ENCODE assay signal across 8 mouse cellular contexts in the genomic region with DNA sequence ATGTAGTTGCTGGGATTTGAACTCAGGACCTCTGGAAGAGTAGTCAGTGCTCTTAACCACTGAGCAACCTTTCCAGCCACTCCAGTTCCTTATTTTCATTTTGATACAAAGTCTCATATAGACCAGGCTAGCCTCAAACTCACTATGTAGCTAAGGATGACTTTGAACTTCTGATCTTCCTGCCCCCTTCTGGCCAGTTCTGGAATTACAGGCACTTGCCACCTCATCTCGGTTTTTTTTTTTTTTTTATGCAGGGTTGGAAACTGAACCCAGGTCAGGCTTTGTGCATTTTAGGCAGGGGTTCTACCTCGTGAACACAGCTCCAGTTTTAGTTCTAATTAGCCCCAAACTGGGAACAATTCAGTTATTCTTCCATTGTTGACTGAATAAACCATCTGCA. TPM values are rescaled to one million over a fixed set of nuclear protein-coding genes. Genes with fewer than 3 reads are reported as not detected.
DNase-seq lines count a peak whose midpoint lies in the region; ATAC-seq and TF ChIP-seq lines count a peak whose summit lies in the region.

No protein-coding gene starts in this region.

- H3K27me3 ChIP-seq in hindbrain, embryonic 11.5 days (ENCODE audit: control insufficient read depth, insufficient read depth, low read length) = no peaks in the 10 kb centered on the region
- H3K27me3 ChIP-seq in hindbrain, embryonic 12.5 days = no peaks in the 10 kb centered on the region
- no peaks in the 10 kb centered on the region for H3K27me3 ChIP-seq in embryonic facial prominence, embryonic 10.5 days (replicated peaks; ENCODE audit: low read depth, poor library complexity, severe bottlenecking)
- no peaks in the 10 kb centered on the region for H3K27me3 ChIP-seq in liver, embryonic 15.5 days
- no peaks in the 10 kb centered on the region for H3K27me3 ChIP-seq in testis, adult 2 months (ENCODE audit: control insufficient read depth, insufficient read depth, low read length)
- no peaks in the 10 kb centered on the region for H3K27me3 ChIP-seq in midbrain, embryonic 10.5 days (ENCODE audit: low read depth, poor library complexity, severe bottlenecking)

- no peak overlapping the region for H3K4me3 ChIP-seq in hindbrain, embryonic 11.5 days (ENCODE audit: low read depth, low read length)
- no peak overlapping the region for H3K4me3 ChIP-seq in hindbrain, embryonic 12.5 days
- H3K4me3 ChIP-seq in ES-E14 (ENCODE audit: insufficient read depth in 1 of 2, low read depth in 1 of 2, low read length in 2 of 2, poor library complexity in 1 of 2, severe bottlenecking in 1 of 2) = no peak overlapping the region
- no peak overlapping the region for H3K4me3 ChIP-seq in embryonic facial prominence, embryonic 10.5 days
- H3K4me3 ChIP-seq in liver, embryonic 15.5 days (replicated peaks) = no peak overlapping the region
- H3K4me3 ChIP-seq in testis, adult 2 months (ENCODE audit: control insufficient read depth, low read depth, low read length) = no peak overlapping the region
- no peak overlapping the region for H3K4me3 ChIP-seq in midbrain, embryonic 10.5 days

- peak; percentile 63 for DNase-seq in hindbrain, embryonic 11.5 days (ENCODE audit: low spot score)
- DNase-seq in 416B (ENCODE audit: low read depth) = peak; percentile 79
- no peak for DNase-seq in ES-E14 (ENCODE audit: low read depth, low spot score)
- DNase-seq in embryonic facial prominence, embryonic 10.5 days (ENCODE audit: low spot score) = peak; percentile 40
- DNase-seq in midbrain, embryonic 10.5 days (ENCODE audit: low spot score) = no peak

- H3K9me3 ChIP-seq in hindbrain, embryonic 11.5 days (ENCODE audit: control insufficient read depth, low read length) = no peaks in the 10 kb centered on the region
- H3K9me3 ChIP-seq in hindbrain, embryonic 12.5 days (replicated peaks) = no peaks in the 10 kb centered on the region
- no peaks in the 10 kb centered on the region for H3K9me3 ChIP-seq in ES-E14 (ENCODE audit: control insufficient read depth, insufficient read depth, low read depth, low read length)
- no peaks in the 10 kb centered on the region for H3K9me3 ChIP-seq in embryonic facial prominence, embryonic 10.5 days
- H3K9me3 ChIP-seq in liver, embryonic 15.5 days (replicated peaks) = no peaks in the 10 kb centered on the region
- H3K9me3 ChIP-seq in midbrain, embryonic 10.5 days (replicated peaks) = no peaks in the 10 kb centered on the region

- no peak overlapping the region for H3K4me2 ChIP-seq in hindbrain, embryonic 11.5 days (replicated peaks; ENCODE audit: low read depth, low read length)
- H3K4me2 ChIP-seq in hindbrain, embryonic 12.5 days (replicated peaks) = no peak overlapping the region
- peak overlapping the region; percentile 44 for H3K4me2 ChIP-seq in liver, embryonic 15.5 days

- no peak overlapping the region for H3K27ac ChIP-seq in hindbrain, embryonic 11.5 days (ENCODE audit: low read depth, low read length)
- no peak overlapping the region for H3K27ac ChIP-seq in hindbrain, embryonic 12.5 days
- no peak overlapping the region for H3K27ac ChIP-seq in ES-E14 (ENCODE audit: insufficient read depth, low read depth, low read length, poor library complexity, severe bottlenecking)
- no peak overlapping the region for H3K27ac ChIP-seq in embryonic facial prominence, embryonic 10.5 days (replicated peaks)
- H3K27ac ChIP-seq in liver, embryonic 15.5 days (replicated peaks) = no peak overlapping the region
- H3K27ac ChIP-seq in testis, adult 2 months (ENCODE audit: control insufficient read depth, insufficient read depth, low read depth, low read length) = no peak overlapping the region
- no peak overlapping the region for H3K27ac ChIP-seq in midbrain, embryonic 10.5 days (replicated peaks)

- TF ChIP-seq POLR2A in testis, adult 2 months (IDR thresholded peaks at IDR 0.05; ENCODE audit: control insufficient read depth, low read depth, low read length) = no peak

- 30% methylated on average over 2 of the region's 2 CpGs for WGBS in hindbrain, embryonic 11.5 days
- 22% methylated on average over 2 of the region's 2 CpGs for WGBS in hindbrain, embryonic 12.5 days
- 26% methylated on average over 2 of the region's 2 CpGs for WGBS in embryonic facial prominence, embryonic 10.5 days
- WGBS in liver, embryonic 15.5 days (ENCODE audit: insufficient replicate concordance) = 6% methylated on average over 2 of the region's 2 CpGs
- WGBS in midbrain, embryonic 10.5 days = 26% methylated on average over 2 of the region's 2 CpGs

- in situ Hi-C loops in ES-E14 (cut with MboI; ENCODE audit: low sequenced_read_pairs in 2 of 2, unreplicated experiment in 2 of 2) = no loop called here

- H3K9ac ChIP-seq in hindbrain, embryonic 11.5 days (ENCODE audit: low read depth, low read length) = no peak overlapping the region
- H3K9ac ChIP-seq in hindbrain, embryonic 12.5 days = no peak overlapping the region
- H3K9ac ChIP-seq in ES-E14 (ENCODE audit: insufficient read depth, low read depth, low read length, poor library complexity, severe bottlenecking) = no peak overlapping the region
- no peak overlapping the region for H3K9ac ChIP-seq in liver, embryonic 15.5 days

- TF ChIP-seq CTCF in testis, adult 2 months (IDR thresholded peaks at IDR 0.05; ENCODE audit: control insufficient read depth, insufficient read depth, insufficient replicate concordance, low read depth, low read length) = peak; percentile 9; the same call in 1 of the 2 replicates

- H3K4me1 ChIP-seq in hindbrain, embryonic 11.5 days (replicated peaks; ENCODE audit: control insufficient read depth, insufficient read depth, low read length) = no peaks in the 10 kb centered on the region
- H3K4me1 ChIP-seq in hindbrain, embryonic 12.5 days = peaks cover 8% of the 10 kb centered on the region
- peaks cover 3 to 17% of the 10 kb centered on the region in 2 experiments for H3K4me1 ChIP-seq in ES-E14 (ENCODE audit: control insufficient read depth in 2 of 2, insufficient read depth in 2 of 2, low read length in 2 of 2, poor library complexity in 1 of 2)
- H3K4me1 ChIP-seq in embryonic facial prominence, embryonic 10.5 days = peaks cover 39% of the 10 kb centered on the region
- peaks cover 17% of the 10 kb centered on the region for H3K4me1 ChIP-seq in liver, embryonic 15.5 days (replicated peaks)
- peaks cover 18% of the 10 kb centered on the region for H3K4me1 ChIP-seq in testis, adult 2 months (ENCODE audit: control insufficient read depth, insufficient read depth, low read length)
- peaks cover 22% of the 10 kb centered on the region for H3K4me1 ChIP-seq in midbrain, embryonic 10.5 days

- no peak for ATAC-seq in hindbrain, embryonic 11.5 days (ENCODE audit: low FRiP score)
- no peak for ATAC-seq in hindbrain, embryonic 12.5 days (ENCODE audit: low FRiP score)
- ATAC-seq in liver, embryonic 15.5 days (ENCODE audit: insufficient read depth) = no peak

- no peaks in the 10 kb centered on the region for H3K36me3 ChIP-seq in hindbrain, embryonic 11.5 days (ENCODE audit: control insufficient read depth, insufficient read depth, low read length)
- H3K36me3 ChIP-seq in hindbrain, embryonic 12.5 days = no peaks in the 10 kb centered on the region; the same call in 1 of the 2 replicates
- H3K36me3 ChIP-seq in ES-E14 (ENCODE audit: control insufficient read depth, insufficient read depth, low read length, poor library complexity, severe bottlenecking) = no peaks in the 10 kb centered on the region
- H3K36me3 ChIP-seq in embryonic facial prominence, embryonic 10.5 days (replicated peaks) = no peaks in the 10 kb centered on the region; the same call in 1 of the 2 replicates
- H3K36me3 ChIP-seq in liver, embryonic 15.5 days (replicated peaks) = peaks cover 3% of the 10 kb centered on the region; the same call in 1 of the 2 replicates
- H3K36me3 ChIP-seq in testis, adult 2 months (ENCODE audit: control insufficient read depth, insufficient read depth, low read length) = no peaks in the 10 kb centered on the region
- H3K36me3 ChIP-seq in midbrain, embryonic 10.5 days = 0 out of 2 replicates have a peak, but pooled peaks cover 3% of the 10 kb centered on the region

RNA-seq across cellular contexts. Expression of gene Tmbim6, which starts 23.1 kb away (rescaled TPM):
- polyA plus RNA-seq in hindbrain, embryonic 11.5 days (2014; fragmentation: Nextera tagmentation; extraction: Ambion mirVana) = 212 and 224 TPM in 2 replicates
- 271 and 274 TPM in 2 replicates for polyA plus RNA-seq in hindbrain, embryonic 12.5 days (2016; fragmentation: Nextera tagmentation; extraction: Ambion mirVana)
- total RNA-seq in ES-E14 (2012; rRNA removed) = 436 and 550 TPM in 2 replicates
- 262 and 273 TPM in 2 replicates for polyA plus RNA-seq in embryonic facial prominence, embryonic 10.5 days (2016; fragmentation: Nextera tagmentation; extraction: Ambion mirVana)
- polyA plus RNA-seq in liver, embryonic 15.5 days (2015; fragmentation: Nextera tagmentation; extraction: Ambion mirVana) = 278 and 304 TPM in 2 replicates
- polyA plus RNA-seq in testis, adult 2 months (2012; rRNA removed) = 734 and 786 TPM in 2 replicates
- polyA plus RNA-seq in midbrain, embryonic 10.5 days (2016; fragmentation: Nextera tagmentation; extraction: Ambion mirVana) = 288 and 305 TPM in 2 replicates

RNA-seq across cellular contexts. Expression of gene Nckap5l, which starts 41.8 kb away (rescaled TPM):
- 9.3 and 10.2 TPM in 2 replicates for polyA plus RNA-seq in hindbrain, embryonic 11.5 days (2014; fragmentation: Nextera tagmentation; extraction: Ambion mirVana)
- polyA plus RNA-seq in hindbrain, embryonic 12.5 days (2016; fragmentation: Nextera tagmentation; extraction: Ambion mirVana) = 14.9 and 16.1 TPM in 2 replicates
- 5.9 and 6.3 TPM in 2 replicates for total RNA-seq in ES-E14 (2012; rRNA removed)
- polyA plus RNA-seq in embryonic facial prominence, embryonic 10.5 days (2016; fragmentation: Nextera tagmentation; extraction: Ambion mirVana) = 14.1 and 15.1 TPM in 2 replicates
- 0.92 and 1.3 TPM in 2 replicates for polyA plus RNA-seq in liver, embryonic 15.5 days (2015; fragmentation: Nextera tagmentation; extraction: Ambion mirVana)
- polyA plus RNA-seq in testis, adult 2 months (2012; rRNA removed) = 3.9 and 4.4 TPM in 2 replicates
- polyA plus RNA-seq in midbrain, embryonic 10.5 days (2016; fragmentation: Nextera tagmentation; extraction: Ambion mirVana) = 11.0 and 11.3 TPM in 2 replicates

RNA-seq across cellular contexts. Expression of gene Fmnl3, which starts 45.5 kb away (rescaled TPM):
- polyA plus RNA-seq in hindbrain, embryonic 11.5 days (2014; fragmentation: Nextera tagmentation; extraction: Ambion mirVana) = 10.5 and 11.4 TPM in 2 replicates
- 19.7 and 23.4 TPM in 2 replicates for polyA plus RNA-seq in hindbrain, embryonic 12.5 days (2016; fragmentation: Nextera tagmentation; extraction: Ambion mirVana)
- total RNA-seq in ES-E14 (2012; rRNA removed) = 13.4 and 16.8 TPM in 2 replicates
- 24.4 and 25.6 TPM in 2 replicates for polyA plus RNA-seq in embryonic facial prominence, embryonic 10.5 days (2016; fragmentation: Nextera tagmentation; extraction: Ambion mirVana)
- polyA plus RNA-seq in liver, embryonic 15.5 days (2015; fragmentation: Nextera tagmentation; extraction: Ambion mirVana) = 3.5 and 3.8 TPM in 2 replicates
- polyA plus RNA-seq in testis, adult 2 months (2012; rRNA removed) = 14.3 and 15.3 TPM in 2 replicates
- polyA plus RNA-seq in midbrain, embryonic 10.5 days (2016; fragmentation: Nextera tagmentation; extraction: Ambion mirVana) = 10.9 and 12.6 TPM in 2 replicates

RNA-seq across cellular contexts. Expression of gene Bcdin3d, which starts 58.7 kb away (rescaled TPM):
- polyA plus RNA-seq in hindbrain, embryonic 11.5 days (2014; fragmentation: Nextera tagmentation; extraction: Ambion mirVana) = 17.1 and 18.1 TPM in 2 replicates
- 18.9 TPM in 2 replicates for polyA plus RNA-seq in hindbrain, embryonic 12.5 days (2016; fragmentation: Nextera tagmentation; extraction: Ambion mirVana)
- total RNA-seq in ES-E14 (2012; rRNA removed) = 36.1 and 47.5 TPM in 2 replicates
- 16.0 and 16.7 TPM in 2 replicates for polyA plus RNA-seq in embryonic facial prominence, embryonic 10.5 days (2016; fragmentation: Nextera tagmentation; extraction: Ambion mirVana)
- 5.2 and 5.3 TPM in 2 replicates for polyA plus RNA-seq in liver, embryonic 15.5 days (2015; fragmentation: Nextera tagmentation; extraction: Ambion mirVana)
- 4.6 and 4.7 TPM in 2 replicates for polyA plus RNA-seq in testis, adult 2 months (2012; rRNA removed)
- 21.3 and 22.1 TPM in 2 replicates for polyA plus RNA-seq in midbrain, embryonic 10.5 days (2016; fragmentation: Nextera tagmentation; extraction: Ambion mirVana)

Comparison
In these comparisons a context has a peak if more than half of its experiments do, and no peak if none do; other contexts are left out.
1. DNase-seq: peak in hindbrain, embryonic 11.5 days (single experiment), 416B (single experiment) and embryonic facial prominence, embryonic 10.5 days (single experiment); none in ES-E14 (single experiment) and midbrain, embryonic 10.5 days (single experiment).